8 mouse cellular contexts compared by ENCODE assay signal in the genomic region with DNA sequence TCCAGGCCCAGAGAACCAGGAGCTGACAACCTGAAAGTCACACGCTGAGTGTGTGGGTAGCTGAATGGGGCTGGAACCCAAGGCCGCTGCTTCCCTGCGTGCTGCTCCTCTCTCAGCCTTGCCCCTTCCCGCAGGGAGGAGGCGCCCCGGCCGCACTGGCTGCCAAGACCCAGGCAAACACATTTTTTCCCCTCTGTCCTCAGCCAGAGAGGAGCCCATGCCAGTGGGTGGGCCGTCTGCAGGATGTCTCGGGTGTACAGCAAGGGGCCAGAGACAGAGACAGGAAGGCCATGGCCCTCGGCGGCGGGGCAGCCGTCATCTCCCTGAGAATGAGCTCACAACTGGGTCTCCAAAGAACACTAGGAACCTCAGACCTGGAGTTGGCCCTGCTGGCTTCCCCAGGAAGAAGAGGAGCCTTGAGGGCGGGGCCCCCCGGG. TPM values are rescaled to one million over a fixed set of nuclear protein-coding genes. Genes with fewer than 3 reads are reported as not detected.
DNase-seq lines count a peak whose midpoint lies in the region; ATAC-seq lines count a peak whose summit lies in the region.

No protein-coding gene starts in this region.

- no peak overlapping the region for H3K4me2 ChIP-seq in neural tube, embryonic 12.5 days (replicated peaks)
- no peak overlapping the region for H3K4me2 ChIP-seq in neural tube, embryonic 15.5 days
- H3K4me2 ChIP-seq in stomach, embryonic 14.5 days (replicated peaks; ENCODE audit: low read depth, low read length): 0 out of 2 replicates have a peak overlapping the region, but pooled peaks have one; percentile 10

- H3K27me3 ChIP-seq in neural tube, embryonic 12.5 days (replicated peaks): peaks cover 28% of the 10 kb centered on the region
- H3K27me3 ChIP-seq in neural tube, embryonic 15.5 days (replicated peaks): peaks cover 22% of the 10 kb centered on the region
- peaks cover 13% of the 10 kb centered on the region for H3K27me3 ChIP-seq in heart, embryonic 10.5 days (ENCODE audit: insufficient read depth, poor library complexity, severe bottlenecking)
- no peaks in the 10 kb centered on the region for H3K27me3 ChIP-seq in stomach, embryonic 14.5 days (ENCODE audit: control insufficient read depth, insufficient read depth, low read length)

- no peak overlapping the region for H3K4me3 ChIP-seq in neural tube, embryonic 12.5 days
- H3K4me3 ChIP-seq in neural tube, embryonic 15.5 days (replicated peaks): no peak overlapping the region
- H3K4me3 ChIP-seq in heart, embryonic 10.5 days: 0 out of 2 replicates have a peak overlapping the region, but pooled peaks have one; percentile 10
- no peak overlapping the region for H3K4me3 ChIP-seq in stomach, embryonic 14.5 days (ENCODE audit: low read depth, low read length)

- ATAC-seq in neural tube, embryonic 12.5 days (ENCODE audit: low FRiP score, low read depth): no peak
- ATAC-seq in neural tube, embryonic 15.5 days (ENCODE audit: low FRiP score): no peak
- ATAC-seq in stomach, embryonic 14.5 days (ENCODE audit: insufficient number of reproducible peaks, insufficient read depth, low FRiP score, low read depth): no peak

- peaks cover 20% of the 10 kb centered on the region for H3K4me1 ChIP-seq in neural tube, embryonic 12.5 days
- H3K4me1 ChIP-seq in neural tube, embryonic 15.5 days: peaks cover 29% of the 10 kb centered on the region
- peaks cover 58% of the 10 kb centered on the region for H3K4me1 ChIP-seq in heart, embryonic 10.5 days
- peaks cover 14% of the 10 kb centered on the region for H3K4me1 ChIP-seq in stomach, embryonic 14.5 days (ENCODE audit: control insufficient read depth, insufficient read depth, low read length)

- no peak for DNase-seq in heart, embryonic 10.5 days (ENCODE audit: low spot score)
- DNase-seq in kidney, postnatal 14 days: peak; percentile 71
- DNase-seq in thymus, postnatal 25 days: no peak
- DNase-seq in cerebellum, adult 18-20 months: no peak
- no peak for DNase-seq in frontal cortex, postnatal 14 days (ENCODE audit: low spot score in 2 of 2)

- H3K36me3 ChIP-seq in neural tube, embryonic 12.5 days: no peaks in the 10 kb centered on the region
- no peaks in the 10 kb centered on the region for H3K36me3 ChIP-seq in neural tube, embryonic 15.5 days
- no peaks in the 10 kb centered on the region for H3K36me3 ChIP-seq in heart, embryonic 10.5 days
- no peaks in the 10 kb centered on the region for H3K36me3 ChIP-seq in stomach, embryonic 14.5 days (ENCODE audit: control insufficient read depth, insufficient read depth, low read length)

- H3K27ac ChIP-seq in neural tube, embryonic 12.5 days: 0 out of 2 replicates have a peak overlapping the region, but pooled peaks have one; percentile 42
- H3K27ac ChIP-seq in neural tube, embryonic 15.5 days (replicated peaks): no peak overlapping the region
- H3K27ac ChIP-seq in heart, embryonic 10.5 days: peak overlapping the region; percentile 67
- no peak overlapping the region for H3K27ac ChIP-seq in stomach, embryonic 14.5 days (ENCODE audit: low read length)

- no peaks in the 10 kb centered on the region for H3K9me3 ChIP-seq in neural tube, embryonic 12.5 days
- no peaks in the 10 kb centered on the region for H3K9me3 ChIP-seq in neural tube, embryonic 15.5 days (replicated peaks)
- H3K9me3 ChIP-seq in heart, embryonic 10.5 days: no peaks in the 10 kb centered on the region
- H3K9me3 ChIP-seq in stomach, embryonic 14.5 days (ENCODE audit: control insufficient read depth, low read depth, low read length): no peaks in the 10 kb centered on the region

- whole genome bisulfite sequencing in neural tube, embryonic 12.5 days: 27% methylated on average over 15 of the region's 15 CpGs
- 36% methylated on average over 15 of the region's 15 CpGs for WGBS in neural tube, embryonic 15.5 days
- WGBS in heart, embryonic 10.5 days: 20% methylated on average over 15 of the region's 15 CpGs
- 23% methylated on average over 15 of the region's 15 CpGs for WGBS in stomach, embryonic 14.5 days

- H3K9ac ChIP-seq in neural tube, embryonic 12.5 days: 0 out of 2 replicates have a peak overlapping the region, but pooled peaks have one; percentile 33
- no peak overlapping the region for H3K9ac ChIP-seq in neural tube, embryonic 15.5 days (replicated peaks)
- no peak overlapping the region for H3K9ac ChIP-seq in stomach, embryonic 14.5 days (replicated peaks; ENCODE audit: low read depth, low read length)

RNA-seq across cellular contexts. Expression of a gene that starts 4.9 kb away (rescaled TPM):
- 0.92 and 1.4 TPM in 2 replicates for polyA plus RNA-seq in neural tube, embryonic 12.5 days (2016; fragmentation: Nextera tagmentation; extraction: Ambion mirVana)
- polyA plus RNA-seq in neural tube, embryonic 15.5 days (2015; fragmentation: Nextera tagmentation; extraction: Ambion mirVana): 0.81 and 1.7 TPM in 2 replicates
- 1.6 and 2.0 TPM in 2 replicates for polyA plus RNA-seq in heart, embryonic 10.5 days (2016; fragmentation: Nextera tagmentation; extraction: Ambion mirVana)
- 4.2 and 6.1 TPM in 2 replicates for polyA plus RNA-seq in stomach, embryonic 14.5 days (2014; fragmentation: Nextera tagmentation; extraction: Ambion mirVana)

RNA-seq across cellular contexts. Expression of a gene that starts 23.2 kb away (rescaled TPM):
- 40.1 and 40.4 TPM in 2 replicates for polyA plus RNA-seq in neural tube, embryonic 12.5 days (2016; fragmentation: Nextera tagmentation; extraction: Ambion mirVana)
- 26.1 and 27.9 TPM in 2 replicates for polyA plus RNA-seq in neural tube, embryonic 15.5 days (2015; fragmentation: Nextera tagmentation; extraction: Ambion mirVana)
- polyA plus RNA-seq in heart, embryonic 10.5 days (2016; fragmentation: Nextera tagmentation; extraction: Ambion mirVana): 17.2 and 17.3 TPM in 2 replicates
- polyA plus RNA-seq in stomach, embryonic 14.5 days (2014; fragmentation: Nextera tagmentation; extraction: Ambion mirVana): 16.6 and 17.4 TPM in 2 replicates

RNA-seq across cellular contexts. Expression of a gene that starts 52.0 kb away (rescaled TPM):
- 44.3 and 50.4 TPM in 2 replicates for polyA plus RNA-seq in neural tube, embryonic 12.5 days (2016; fragmentation: Nextera tagmentation; extraction: Ambion mirVana)
- polyA plus RNA-seq in neural tube, embryonic 15.5 days (2015; fragmentation: Nextera tagmentation; extraction: Ambion mirVana): 43.1 and 46.3 TPM in 2 replicates
- polyA plus RNA-seq in heart, embryonic 10.5 days (2016; fragmentation: Nextera tagmentation; extraction: Ambion mirVana): 67.7 and 76.3 TPM in 2 replicates
- 51.2 and 64.3 TPM in 2 replicates for polyA plus RNA-seq in stomach, embryonic 14.5 days (2014; fragmentation: Nextera tagmentation; extraction: Ambion mirVana)

Comparison
In these comparisons a context has a peak if more than half of its experiments do, and no peak if none do; other contexts are left out.
1. H3K27ac ChIP-seq: peak in neural tube, embryonic 12.5 days (single experiment) and heart, embryonic 10.5 days (single experiment); none in neural tube, embryonic 15.5 days (single experiment) and stomach, embryonic 14.5 days (single experiment).